Mouse (Mus musculus): ENCODE data around the gene Gm10570.

GRCm38 (mm10) chr4:130322567-130322966, 14.1 kb upstream of the Gm10570 start:
- no peak for TF ChIP-seq HCFC1 (IDR thresholded peaks at IDR 0.05; ENCODE audit: low read depth, low read length)
- no peak for TF ChIP-seq MXI1 (IDR thresholded peaks at IDR 0.05; ENCODE audit: low read depth, low read length)
- no peak for TF ChIP-seq EP300 (IDR thresholded peaks at IDR 0.05; ENCODE audit: low read depth in 1 of 2, low read length in 2 of 2)
- no peak for TF ChIP-seq CTCF (IDR thresholded peaks at IDR 0.05 in 2 of 3, conservative IDR thresholded peaks at IDR 0.05 in 1 of 3; ENCODE audit: control insufficient read depth in 1 of 3, insufficient read depth in 1 of 3, low read depth in 2 of 3, low read length in 3 of 3, poor library complexity in 1 of 3, severe bottlenecking in 1 of 3)
- TF ChIP-seq ZMIZ1 (IDR thresholded peaks at IDR 0.05; ENCODE audit: low read depth, low read length): no peak
- TF ChIP-seq TAL1 (IDR thresholded peaks at IDR 0.05; ENCODE audit: low read length): no peak
- TF ChIP-seq TBP (IDR thresholded peaks at IDR 0.05; ENCODE audit: low read depth, low read length): no peak
- TF ChIP-seq MAZ (IDR thresholded peaks at IDR 0.05; ENCODE audit: low read depth, low read length): no peak
- no peak for TF ChIP-seq RAD21 (IDR thresholded peaks at IDR 0.05; ENCODE audit: low read depth, low read length)
- TF ChIP-seq MYC (IDR thresholded peaks at IDR 0.05; ENCODE audit: low read depth, low read length): no peak
- no peak for TF ChIP-seq ZC3H11A (IDR thresholded peaks at IDR 0.05; ENCODE audit: low read depth, low read length)
- TF ChIP-seq ZNF384 (IDR thresholded peaks at IDR 0.05; ENCODE audit: low read depth, low read length): no peak
- no peak for TF ChIP-seq SIN3A (IDR thresholded peaks at IDR 0.05; ENCODE audit: low read length)
- no peak for TF ChIP-seq TCF12 (IDR thresholded peaks at IDR 0.05; ENCODE audit: low read depth, low read length)

All from MEL (cell line).